Comparison of ENCODE assay signal across 19 mouse cellular contexts in genomic region chr2:10969111-10969689, GRCm38 (mm10).
DNase-seq lines count a peak whose midpoint lies in the region; ATAC-seq lines count a peak whose summit lies in the region.
"Had no signal": no experiment of that assay in that cellular context is flagged by ENCODE, and none has a peak within 500 bp of the region (broad histone marks: within the 10 kb centered on the region; RNA-seq: fewer than 3 reads in every experiment).

No protein-coding gene starts in this region.

- H3K27me3 ChIP-seq in neural tube, embryonic 11.5 days (ENCODE audit: control insufficient read depth, insufficient read depth, low read length) = no peaks in the 10 kb centered on the region
- no peaks in the 10 kb centered on the region for H3K27me3 ChIP-seq in hindbrain, embryonic 15.5 days
- H3K27me3 ChIP-seq in neural tube, embryonic 15.5 days (replicated peaks) = no peaks in the 10 kb centered on the region
- H3K27me3 ChIP-seq: CH12.LX; embryonic facial prominence, embryonic 12.5 days; kidney, embryonic 15.5 days; limb, embryonic 15.5 days had no signal

- H3K4me3 ChIP-seq in neural tube, embryonic 11.5 days (ENCODE audit: low read depth, low read length) = no peak overlapping the region
- H3K4me3 ChIP-seq in hindbrain, embryonic 15.5 days = peak overlapping the region; percentile 10; the same call in 1 of the 2 replicates
- peak overlapping the region; percentile 11 for H3K4me3 ChIP-seq in neural tube, embryonic 15.5 days (replicated peaks)
- H3K4me3 ChIP-seq: embryonic facial prominence, embryonic 12.5 days; erythroblast, embryonic 14.5 days; kidney, embryonic 15.5 days; limb, embryonic 15.5 days had no signal

- ATAC-seq in frontal cortex, adult (ENCODE audit: low TSS enrichment) = 0 out of 2 replicates have a peak, but pooled peaks have one; percentile 38
- ATAC-seq in neural tube, embryonic 11.5 days (ENCODE audit: insufficient read depth, low FRiP score, low TSS enrichment) = no peak; the same call in 1 of the 2 replicates
- 0 out of 2 replicates have a peak, but pooled peaks have one; percentile 42 for ATAC-seq in hindbrain, embryonic 15.5 days (ENCODE audit: low FRiP score, low read depth)
- ATAC-seq in neural tube, embryonic 15.5 days (ENCODE audit: low FRiP score) = peak; percentile 64; the same call in 1 of the 2 replicates
- ATAC-seq: intestine, postnatal 0 days; lung, postnatal 0 days had no signal

- no peaks in the 10 kb centered on the region for H3K9me3 ChIP-seq in neural tube, embryonic 11.5 days (ENCODE audit: control insufficient read depth, low read length)
- no peaks in the 10 kb centered on the region for H3K9me3 ChIP-seq in hindbrain, embryonic 15.5 days
- no peaks in the 10 kb centered on the region for H3K9me3 ChIP-seq in neural tube, embryonic 15.5 days (replicated peaks)
- H3K9me3 ChIP-seq: embryonic facial prominence, embryonic 12.5 days; kidney, embryonic 15.5 days; limb, embryonic 15.5 days had no signal

- no peak for DNase-seq in frontal cortex, adult 2 months (ENCODE audit: extremely low spot score in 1 of 2, low spot score in 1 of 2)
- no peak for DNase-seq in neural tube, embryonic 11.5 days (ENCODE audit: low spot score)
- DNase-seq in neural tube, embryonic 10.5 days (ENCODE audit: extremely low spot score, low spot score) = no peak
- no peak for DNase-seq in kidney, postnatal 14 days
- no peak for DNase-seq in ovary, postnatal 36 days (ENCODE audit: low spot score)
- DNase-seq: adrenal gland, postnatal 25 days; cerebellum, adult 8-10 months; gastrocnemius, postnatal 25 days; thymus, postnatal 14 days had no signal

- no peaks in the 10 kb centered on the region for H3K4me1 ChIP-seq in neural tube, embryonic 11.5 days (ENCODE audit: control insufficient read depth, insufficient read depth, low read length)
- no peaks in the 10 kb centered on the region for H3K4me1 ChIP-seq in hindbrain, embryonic 15.5 days (replicated peaks)
- H3K4me1 ChIP-seq in neural tube, embryonic 15.5 days = peaks cover 7% of the 10 kb centered on the region; the same call in 1 of the 2 replicates
- H3K4me1 ChIP-seq: embryonic facial prominence, embryonic 12.5 days; kidney, embryonic 15.5 days; limb, embryonic 15.5 days had no signal

- H3K4me2 ChIP-seq in neural tube, embryonic 11.5 days (ENCODE audit: low read depth) = no peak overlapping the region
- H3K4me2 ChIP-seq in hindbrain, embryonic 15.5 days = peak overlapping the region; percentile 32
- H3K4me2 ChIP-seq in neural tube, embryonic 15.5 days = peak overlapping the region; percentile 44
- H3K4me2 ChIP-seq: embryonic facial prominence, embryonic 12.5 days; kidney, embryonic 15.5 days; limb, embryonic 15.5 days had no signal

- H3K36me3 ChIP-seq in neural tube, embryonic 11.5 days (ENCODE audit: control insufficient read depth, insufficient read depth, low read length) = no peaks in the 10 kb centered on the region
- H3K36me3 ChIP-seq in hindbrain, embryonic 15.5 days = no peaks in the 10 kb centered on the region
- H3K36me3 ChIP-seq in neural tube, embryonic 15.5 days = no peaks in the 10 kb centered on the region
- H3K36me3 ChIP-seq: embryonic facial prominence, embryonic 12.5 days; kidney, embryonic 15.5 days; limb, embryonic 15.5 days had no signal

- no peak overlapping the region for H3K27ac ChIP-seq in neural tube, embryonic 11.5 days (ENCODE audit: low read depth, low read length)
- H3K27ac ChIP-seq in hindbrain, embryonic 15.5 days (replicated peaks) = no peak overlapping the region
- H3K27ac ChIP-seq in neural tube, embryonic 15.5 days (replicated peaks) = 0 out of 2 replicates have a peak overlapping the region, but pooled peaks have one; percentile 0
- H3K27ac ChIP-seq: embryonic facial prominence, embryonic 12.5 days; kidney, embryonic 15.5 days; limb, embryonic 15.5 days had no signal

- 53% methylated on average over 10 of the region's 10 CpGs for WGBS in neural tube, embryonic 11.5 days
- WGBS in hindbrain, embryonic 15.5 days = 41% methylated on average over 10 of the region's 10 CpGs
- 23% methylated on average over 10 of the region's 10 CpGs for WGBS in neural tube, embryonic 15.5 days

- peak overlapping the region; percentile 2; the same call in 1 of the 2 replicates for H3K9ac ChIP-seq in neural tube, embryonic 11.5 days (ENCODE audit: low read length)
- H3K9ac ChIP-seq in hindbrain, embryonic 15.5 days = no peak overlapping the region
- 0 out of 2 replicates have a peak overlapping the region, but pooled peaks have one; percentile 14 for H3K9ac ChIP-seq in neural tube, embryonic 15.5 days (replicated peaks)
- H3K9ac ChIP-seq: embryonic facial prominence, embryonic 12.5 days; kidney, embryonic 15.5 days; limb, embryonic 15.5 days had no signal
